Mouse (Mus musculus): Measurements from ENCODE around the gene Fam186b. TPM values are rescaled to one million over a fixed set of nuclear protein-coding genes. Genes with fewer than 3 reads are reported as not detected.
A peak's percentile ranks its signal among the peaks of the same experiment; 100 is the strongest.

Fam186b gene
- polyA plus RNA-seq, 1 experiment from 2014 or later = not detected

DNA sequence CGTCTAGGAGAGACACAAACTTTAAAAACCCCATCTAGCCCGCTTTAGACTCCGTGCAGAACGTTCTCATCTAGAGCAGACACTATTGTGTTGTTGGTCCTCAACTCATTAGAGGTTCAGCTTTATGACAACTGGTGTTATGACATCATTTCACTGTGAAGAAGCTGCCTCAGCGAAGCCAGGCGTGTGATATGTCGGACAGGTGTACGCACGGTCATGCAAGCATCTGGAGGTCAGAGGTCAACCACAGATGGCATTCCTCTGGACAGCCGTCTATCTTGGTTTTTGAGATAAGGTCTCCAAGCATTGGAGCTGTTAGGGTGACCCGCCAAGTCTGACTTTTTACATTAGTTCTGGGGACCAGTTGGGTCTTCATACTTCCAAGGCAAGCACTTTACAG is 5.1 kb downstream of the Fam186b start:
- no peaks in the 10 kb centered on the region for H3K27me3 ChIP-seq (ENCODE audit: control insufficient read depth, insufficient read depth, low read length)
- H3K4me2 ChIP-seq (ENCODE audit: low read depth) = no peak overlapping the region
- H3K36me3 ChIP-seq (ENCODE audit: control insufficient read depth, insufficient read depth, low read length) = no peaks in the 10 kb centered on the region
- no peaks in the 10 kb centered on the region; the same call in 1 of the 2 replicates for H3K4me1 ChIP-seq (ENCODE audit: control insufficient read depth, insufficient read depth, low read length)
- no peaks in the 10 kb centered on the region for H3K9me3 ChIP-seq (ENCODE audit: control insufficient read depth, low read length)
- no peak overlapping the region for H3K4me3 ChIP-seq (ENCODE audit: low read depth, low read length)
- 84% methylated on average over 11 of the region's 11 CpGs for WGBS
- H3K9ac ChIP-seq (ENCODE audit: low read length) = no peak overlapping the region
- no peak for DNase-seq (ENCODE audit: low spot score)
- H3K27ac ChIP-seq (ENCODE audit: low read depth, low read length) = no peak overlapping the region
- no peak for ATAC-seq (ENCODE audit: insufficient read depth, low FRiP score, low TSS enrichment)

DNA sequence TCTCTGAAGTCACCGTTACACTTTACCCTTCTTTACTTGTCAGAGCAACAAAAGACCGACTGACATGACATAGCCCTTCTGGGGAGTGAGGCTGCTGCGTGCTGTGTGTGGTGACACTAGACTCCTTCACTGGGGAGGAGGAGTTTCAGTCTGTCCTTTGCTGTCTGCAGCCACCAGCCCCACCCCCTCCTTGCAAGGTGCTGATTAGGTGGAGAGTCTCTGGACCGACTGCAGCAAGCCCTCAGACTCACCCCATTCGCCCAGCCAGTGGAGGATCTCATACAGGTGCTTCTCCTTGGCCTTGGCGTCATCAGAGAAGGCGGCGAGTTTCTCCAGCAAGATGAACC is 10.5 kb downstream of the Fam186b start:
- Histone ChIP-seq H3K36me3 (ENCODE audit: control insufficient read depth, insufficient read depth, low read length) (no peaks in the 10 kb centered on the region), H3K9me3 (ENCODE audit: control insufficient read depth, low read length) (no peaks in the 10 kb centered on the region), H3K27ac (ENCODE audit: low read depth, low read length) (no peak overlapping the region), H3K4me2 (ENCODE audit: low read depth) (no peak overlapping the region), H3K4me1 (ENCODE audit: control insufficient read depth, insufficient read depth, low read length) (no peaks in the 10 kb centered on the region), H3K4me3 (ENCODE audit: low read depth, low read length) (no peak overlapping the region), H3K27me3 (ENCODE audit: control insufficient read depth, insufficient read depth, low read length) (no peaks in the 10 kb centered on the region), H3K9ac (ENCODE audit: low read length) (no peak overlapping the region)
- no peak for ATAC-seq (ENCODE audit: insufficient read depth, low FRiP score, low TSS enrichment)
- 48% methylated on average over 8 of the region's 8 CpGs for WGBS
- no peak for DNase-seq (ENCODE audit: low spot score)

DNA sequence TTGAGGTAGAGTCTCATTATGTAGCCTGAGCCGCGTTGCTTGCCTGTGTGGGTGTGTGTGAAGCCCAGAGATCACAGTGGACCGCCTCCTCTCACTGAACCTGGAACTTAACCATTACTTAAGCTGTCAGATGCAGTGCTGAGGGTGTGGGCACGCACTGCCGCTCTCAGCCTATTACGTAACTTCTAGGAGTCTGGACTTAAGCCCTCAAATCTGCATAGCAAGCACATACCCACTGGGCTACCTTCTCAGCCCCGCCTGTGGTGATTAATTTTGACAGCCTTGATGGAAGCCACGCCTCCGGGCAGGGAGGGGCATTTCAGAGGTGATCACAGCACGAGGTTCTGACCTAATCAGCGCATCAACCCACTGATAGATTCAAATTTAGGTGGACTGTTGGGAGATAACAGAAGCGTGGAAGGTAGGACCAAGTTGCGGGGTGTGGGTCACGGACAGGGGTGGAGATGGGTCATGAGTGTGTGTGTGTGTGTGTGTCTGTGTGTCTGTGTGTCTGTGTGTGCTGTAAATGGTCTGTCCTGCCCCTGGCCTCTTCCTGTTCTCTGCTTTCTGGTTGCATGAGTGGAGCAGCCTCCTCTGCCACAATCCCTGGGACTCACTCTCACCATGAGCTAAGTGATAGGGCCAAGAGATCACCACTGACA is 11.0 kb downstream of the Fam186b start:
- no peaks in the 10 kb centered on the region for H3K4me1 ChIP-seq (ENCODE audit: control insufficient read depth, insufficient read depth, low read length)
- no peaks in the 10 kb centered on the region for H3K9me3 ChIP-seq (ENCODE audit: control insufficient read depth, low read length)
- no peak overlapping the region for H3K9ac ChIP-seq (ENCODE audit: low read length)
- H3K27ac ChIP-seq (ENCODE audit: low read depth, low read length) = no peak overlapping the region
- no peak overlapping the region for H3K4me2 ChIP-seq (ENCODE audit: low read depth)
- DNase-seq (ENCODE audit: low spot score) = peak; percentile 17
- no peak for ATAC-seq (ENCODE audit: insufficient read depth, low FRiP score, low TSS enrichment)
- 46% methylated on average over 14 of the region's 14 CpGs for WGBS
- no peaks in the 10 kb centered on the region for H3K36me3 ChIP-seq (ENCODE audit: control insufficient read depth, insufficient read depth, low read length)
- H3K27me3 ChIP-seq (ENCODE audit: control insufficient read depth, insufficient read depth, low read length) = no peaks in the 10 kb centered on the region
- no peak overlapping the region for H3K4me3 ChIP-seq (ENCODE audit: low read depth, low read length)

DNA sequence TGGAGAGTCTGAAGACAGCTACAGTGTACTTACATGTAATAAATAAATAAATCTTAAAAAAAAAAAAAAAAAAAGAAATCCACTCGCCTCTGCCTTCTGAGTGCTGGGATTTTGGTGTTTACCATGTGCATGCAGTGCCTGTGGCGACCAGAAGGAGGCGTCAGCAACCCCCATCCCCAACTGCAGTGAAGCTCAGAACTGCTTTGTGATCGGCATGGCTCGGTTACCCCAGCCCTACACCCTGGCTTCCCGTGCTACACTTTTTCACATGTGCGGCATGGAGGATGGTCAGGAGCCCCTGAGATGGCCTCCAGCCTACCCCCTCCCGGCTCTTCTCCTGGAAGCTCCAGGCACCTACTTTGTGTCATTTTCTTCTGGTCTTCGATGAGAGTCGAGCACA is 12.2 kb downstream of the Fam186b start:
- Histone ChIP-seq H3K27me3 (ENCODE audit: control insufficient read depth, insufficient read depth, low read length) (no peaks in the 10 kb centered on the region), H3K4me3 (ENCODE audit: low read depth, low read length) (no peak overlapping the region), H3K9ac (ENCODE audit: low read length) (no peak overlapping the region), H3K36me3 (ENCODE audit: control insufficient read depth, insufficient read depth, low read length) (no peaks in the 10 kb centered on the region), H3K27ac (ENCODE audit: low read depth, low read length) (no peak overlapping the region), H3K9me3 (ENCODE audit: control insufficient read depth, low read length) (no peaks in the 10 kb centered on the region), H3K4me1 (ENCODE audit: control insufficient read depth, insufficient read depth, low read length) (no peaks in the 10 kb centered on the region), H3K4me2 (ENCODE audit: low read depth) (no peak overlapping the region)
- ATAC-seq (ENCODE audit: insufficient read depth, low FRiP score, low TSS enrichment) (no peak), DNase-seq (ENCODE audit: low spot score) (no peak)
- WGBS = 65% methylated on average over 10 of the region's 10 CpGs

DNA sequence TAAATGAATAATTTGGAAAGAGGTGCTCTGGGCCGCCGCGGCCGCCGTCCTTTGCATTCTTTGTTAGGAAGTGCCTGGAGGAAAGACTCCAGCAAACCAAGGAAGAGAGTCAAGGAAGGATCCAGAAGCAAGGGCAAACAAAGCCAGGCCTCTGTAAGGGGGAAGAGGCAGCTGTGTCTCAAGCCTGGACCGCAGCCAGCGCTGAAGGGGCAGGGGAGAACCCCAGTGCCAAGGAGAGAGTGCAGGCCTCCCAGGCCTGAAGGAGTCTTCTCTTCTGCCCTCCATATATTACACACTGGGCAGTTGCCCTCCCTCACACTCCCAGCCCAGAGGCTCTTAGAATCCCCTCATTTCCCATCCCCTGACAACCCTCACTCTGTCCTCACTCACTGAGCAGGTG is 17.4 kb downstream of the Fam186b start:
- no peak overlapping the region for H3K4me3 ChIP-seq (ENCODE audit: low read depth, low read length)
- WGBS = 92% methylated on average over 7 of the region's 7 CpGs
- H3K36me3 ChIP-seq (ENCODE audit: control insufficient read depth, insufficient read depth, low read length) = no peaks in the 10 kb centered on the region
- no peaks in the 10 kb centered on the region for H3K27me3 ChIP-seq (ENCODE audit: control insufficient read depth, insufficient read depth, low read length)
- no peak overlapping the region for H3K4me2 ChIP-seq (ENCODE audit: low read depth)
- no peak for ATAC-seq (ENCODE audit: insufficient read depth, low FRiP score, low TSS enrichment)
- no peak for DNase-seq (ENCODE audit: low spot score)
- H3K9ac ChIP-seq (ENCODE audit: low read length) = no peak overlapping the region
- H3K9me3 ChIP-seq (ENCODE audit: control insufficient read depth, low read length) = no peaks in the 10 kb centered on the region
- no peak overlapping the region for H3K27ac ChIP-seq (ENCODE audit: low read depth, low read length)
- H3K4me1 ChIP-seq (ENCODE audit: control insufficient read depth, insufficient read depth, low read length) = no peaks in the 10 kb centered on the region

DNA sequence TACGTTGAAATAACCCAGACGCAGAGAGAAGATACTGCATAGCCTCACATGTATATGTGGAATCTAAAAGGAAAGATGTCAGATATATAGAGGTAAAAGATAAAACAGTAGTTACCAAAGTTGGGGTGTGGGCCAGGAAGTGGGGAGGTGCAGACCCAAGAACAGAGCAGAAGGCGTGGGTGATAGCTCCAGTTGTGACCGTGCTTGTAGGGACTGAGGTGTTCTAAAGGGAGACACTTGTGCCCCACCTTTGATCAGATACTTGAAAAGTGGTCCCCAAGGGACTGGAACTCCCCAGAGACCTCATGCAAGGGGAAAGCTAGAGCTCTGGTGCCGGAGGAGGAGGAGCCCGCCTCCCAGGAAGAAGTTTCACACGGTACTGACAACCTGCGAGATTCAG is 19.6 kb downstream of the Fam186b start:
- DNase-seq (ENCODE audit: low spot score) (no peak), ATAC-seq (ENCODE audit: insufficient read depth, low FRiP score, low TSS enrichment) (no peak)
- Histone ChIP-seq H3K4me2 (ENCODE audit: low read depth) (no peak overlapping the region), H3K27me3 (ENCODE audit: control insufficient read depth, insufficient read depth, low read length) (no peaks in the 10 kb centered on the region), H3K36me3 (ENCODE audit: control insufficient read depth, insufficient read depth, low read length) (no peaks in the 10 kb centered on the region), H3K9ac (ENCODE audit: low read length) (no peak overlapping the region), H3K27ac (ENCODE audit: low read depth, low read length) (no peak overlapping the region), H3K4me3 (ENCODE audit: low read depth, low read length) (no peak overlapping the region), H3K9me3 (ENCODE audit: control insufficient read depth, low read length) (no peaks in the 10 kb centered on the region), H3K4me1 (ENCODE audit: control insufficient read depth, insufficient read depth, low read length) (no peaks in the 10 kb centered on the region)
- 90% methylated on average over 8 of the region's 8 CpGs for WGBS

DNA sequence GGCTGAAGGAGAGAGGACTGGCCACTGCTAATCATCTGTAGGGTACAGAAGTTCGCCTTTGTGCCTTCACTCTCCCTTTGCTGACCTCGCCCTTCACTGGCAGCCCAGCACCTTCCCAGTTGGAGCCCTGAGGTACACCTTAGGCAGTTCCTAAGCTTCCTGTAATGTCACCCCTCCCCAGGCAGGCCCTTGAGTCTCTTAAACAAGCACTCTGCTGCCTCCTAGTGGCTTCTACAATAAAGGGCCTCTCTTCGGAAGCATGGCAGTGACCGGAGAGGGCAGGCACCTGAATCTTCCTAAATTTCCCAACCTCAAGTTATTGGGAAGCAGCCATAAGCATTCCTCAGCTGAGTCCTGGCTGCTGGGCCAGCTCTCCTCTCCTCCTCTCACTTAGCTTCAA is 30.0 kb downstream of the Fam186b start:
- Histone ChIP-seq H3K9me3 (ENCODE audit: control insufficient read depth, low read length) (no peaks in the 10 kb centered on the region), H3K4me1 (ENCODE audit: control insufficient read depth, insufficient read depth, low read length) (no peaks in the 10 kb centered on the region), H3K4me3 (ENCODE audit: low read depth, low read length) (no peak overlapping the region), H3K4me2 (ENCODE audit: low read depth) (no peak overlapping the region), H3K9ac (ENCODE audit: low read length) (no peak overlapping the region), H3K27me3 (ENCODE audit: control insufficient read depth, insufficient read depth, low read length) (no peaks in the 10 kb centered on the region), H3K36me3 (ENCODE audit: control insufficient read depth, insufficient read depth, low read length) (no peaks in the 10 kb centered on the region), H3K27ac (ENCODE audit: low read depth, low read length) (no peak overlapping the region)
- DNase-seq (ENCODE audit: low spot score) = peak; percentile 65
- ATAC-seq (ENCODE audit: insufficient read depth, low FRiP score, low TSS enrichment) = no peak
- 28% methylated on average over 4 of the region's 4 CpGs for WGBS

DNA sequence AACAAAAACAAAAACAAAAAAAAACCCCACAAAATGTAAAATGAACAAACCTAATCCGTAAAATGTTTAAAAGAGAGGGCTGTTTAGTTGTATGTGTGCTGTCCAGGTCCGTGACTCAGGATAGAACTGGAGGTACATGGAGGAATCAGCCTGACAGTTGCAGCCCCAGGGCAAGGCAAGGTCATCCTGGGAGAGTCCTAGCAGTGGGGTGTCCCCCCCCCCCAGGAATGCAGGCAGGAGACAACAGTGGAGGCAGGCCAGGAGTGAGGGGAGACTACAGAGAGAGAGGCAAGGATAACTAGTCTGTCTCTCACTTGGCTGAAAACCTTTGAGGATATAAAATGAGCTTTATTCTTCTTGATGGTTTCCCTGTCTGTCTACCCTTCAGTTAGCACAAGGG is 31.3 kb downstream of the Fam186b start:
- no peak overlapping the region for H3K9ac ChIP-seq (ENCODE audit: low read length)
- H3K4me3 ChIP-seq (ENCODE audit: low read depth, low read length) = no peak overlapping the region
- H3K27ac ChIP-seq (ENCODE audit: low read depth, low read length) = no peak overlapping the region
- 69% methylated on average over 2 of the region's 2 CpGs for WGBS
- H3K27me3 ChIP-seq (ENCODE audit: control insufficient read depth, insufficient read depth, low read length) = no peaks in the 10 kb centered on the region
- no peak for DNase-seq (ENCODE audit: low spot score)
- no peaks in the 10 kb centered on the region for H3K9me3 ChIP-seq (ENCODE audit: control insufficient read depth, low read length)
- no peak overlapping the region for H3K4me2 ChIP-seq (ENCODE audit: low read depth)
- no peak for ATAC-seq (ENCODE audit: insufficient read depth, low FRiP score, low TSS enrichment)
- H3K4me1 ChIP-seq (ENCODE audit: control insufficient read depth, insufficient read depth, low read length) = 0 out of 2 replicates have a peak, but pooled peaks cover 3% of the 10 kb centered on the region
- no peaks in the 10 kb centered on the region for H3K36me3 ChIP-seq (ENCODE audit: control insufficient read depth, insufficient read depth, low read length)

DNA sequence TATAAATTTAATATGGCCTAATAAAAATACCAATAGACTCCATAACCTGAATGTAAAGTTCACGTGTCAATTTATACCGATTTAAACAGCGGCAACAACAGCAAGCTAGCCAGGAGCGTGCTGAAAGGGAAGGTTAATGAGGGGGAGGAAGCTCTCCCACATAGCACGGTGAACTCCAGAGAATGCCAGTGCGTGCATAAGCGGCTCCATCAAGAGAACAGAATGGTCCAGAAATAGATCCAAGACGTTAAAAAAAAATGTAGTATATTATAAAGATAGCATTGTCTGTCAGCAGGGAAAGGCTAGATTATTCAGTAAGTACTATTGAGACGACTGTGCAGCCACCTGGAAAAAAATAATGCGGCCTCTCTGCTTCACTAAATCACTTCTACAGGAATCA is 33.0 kb downstream of the Fam186b start:
- Histone ChIP-seq H3K4me3 (ENCODE audit: low read depth, low read length) (no peak overlapping the region), H3K9me3 (ENCODE audit: control insufficient read depth, low read length) (no peaks in the 10 kb centered on the region), H3K4me2 (ENCODE audit: low read depth) (no peak overlapping the region), H3K9ac (ENCODE audit: low read length) (no peak overlapping the region), H3K36me3 (ENCODE audit: control insufficient read depth, insufficient read depth, low read length) (no peaks in the 10 kb centered on the region), H3K27ac (ENCODE audit: low read depth, low read length) (no peak overlapping the region), H3K27me3 (ENCODE audit: control insufficient read depth, insufficient read depth, low read length) (no peaks in the 10 kb centered on the region), H3K4me1 (ENCODE audit: control insufficient read depth, insufficient read depth, low read length) (0 out of 2 replicates have a peak, but pooled peaks cover 3% of the 10 kb centered on the region)
- ATAC-seq (ENCODE audit: insufficient read depth, low FRiP score, low TSS enrichment) = no peak
- no peak for DNase-seq (ENCODE audit: low spot score)
- WGBS = 65% methylated on average over 10 of the region's 10 CpGs
